Mouse (Mus musculus) limb, embryonic 14.5 days (tissue): ENCODE data around the gene Atad2b. TPM values are rescaled to one million over a fixed set of nuclear protein-coding genes. Genes with fewer than 3 reads are reported as not detected.

ENCODE experiments used
- ATAC-seq: fragments of 200-750 bp; cut with Nextera tagmentation; 2 replicates; pipeline ENCODE4 v1.8.0; 2017; ENCODE audit warnings: low read depth, moderate number of reproducible peaks, moderate TSS enrichment; ENCODE audit not compliant: low FRiP score
- DNase-seq: peaks from one replicate; pipeline ENCODE4 v3.0.0-alpha.2; 2015; ENCODE audit warnings: low spot score
- H3K27ac ChIP-seq: fragments of 300-500 bp; sonication (generic); replicated peaks from 2 replicates; pipeline ENCODE4 v1.5.1; 2014; ENCODE audit warnings: low read depth, mild to moderate bottlenecking, low read length, moderate library complexity, mixed read lengths
- H3K27me3 ChIP-seq: fragments of 300-500 bp; sonication (generic); 2 replicates; pipeline ENCODE4 v1.6.1; 2014; ENCODE audit warnings: low read length, mixed read lengths; ENCODE audit not compliant: control insufficient read depth, insufficient read depth
- H3K36me3 ChIP-seq: fragments of 300-500 bp; sonication (generic); 2 replicates; pipeline ENCODE4 v1.6.1; 2014; ENCODE audit warnings: mild to moderate bottlenecking, low read length, moderate library complexity, mixed read lengths; ENCODE audit not compliant: control insufficient read depth, insufficient read depth
- H3K4me1 ChIP-seq: fragments of 300-500 bp; sonication (generic); 2 replicates; pipeline ENCODE4 v1.6.1; 2014; ENCODE audit warnings: antibody characterized with exemption, low read length, mixed read lengths; ENCODE audit not compliant: control insufficient read depth, insufficient read depth
- H3K4me2 ChIP-seq: fragments of 300-500 bp; sonication (generic); replicated peaks from 2 replicates; pipeline ENCODE4 v1.6.1; 2014; ENCODE audit warnings: low read depth, mild to moderate bottlenecking, low read length, moderate library complexity; ENCODE audit not compliant: severe bottlenecking
- H3K4me3 ChIP-seq: fragments of 300-500 bp; sonication (generic); replicated peaks from 2 replicates; pipeline ENCODE4 v1.5.1; 2014; ENCODE audit warnings: low read length
- H3K9ac ChIP-seq: fragments of 300-500 bp; sonication (generic); 2 replicates; pipeline ENCODE4 v1.6.1; 2014; ENCODE audit warnings: mild to moderate bottlenecking, low read depth, low read length, moderate library complexity; ENCODE audit not compliant: severe bottlenecking
- H3K9me3 ChIP-seq: fragments of 300-500 bp; sonication (generic); 2 replicates; pipeline ENCODE4 v1.6.1; 2016; ENCODE audit warnings: low read length; ENCODE audit not compliant: control insufficient read depth
- POLR2A ChIP-seq: fragments of 200-500 bp; IDR thresholded peaks from 2 replicates; pipeline ENCODE4 v1.8.0; 2012; ENCODE audit warnings: inconsistent platforms, mild to moderate bottlenecking, moderate library complexity, borderline replicate concordance; ENCODE audit not compliant: insufficient read depth, insufficient read length; ENCODE audit errors: extremely low read depth
- WGBS: fragments of 180-500 bp; shearing (Covaris S2); extraction: QIAGEN DNeasy Blood & Tissue Kit; methylation state at CpG from one replicate; pipeline ENCODE4 v1.1.7; 2014; 5-methylcytosine and 5-hydroxymethylcytosine counted together
- polyA plus RNA-seq, 2 experiments: library from polyadenylated mRNA; depleted of rRNA in 1 of 2; stranded (reverse) in 1 of 2; unstranded in 1 of 2; fragments of >200 nt; fragmentation: Nextera tagmentation in 1 of 2; extraction: Ambion mirVana in 1 of 2; gene quantifications; 2 replicates each; pipeline versions ENCODE4 v1.2.1 to v1.2.3; 2012 to 2014

Gene Atad2b
- polyA plus RNA-seq, 2 experiments = 16.2 to 23.1 TPM

- no peak overlapping the region for H3K4me3 ChIP-seq
- DNase-seq (no peak), ATAC-seq (no peak)
- 89% methylated on average over 15 of the region's 15 CpGs for WGBS
- H3K4me1 ChIP-seq = no peaks in the 10 kb centered on the region
- TF ChIP-seq POLR2A = no peak
- H3K4me2 ChIP-seq = no peak overlapping the region
- H3K27me3 ChIP-seq = no peaks in the 10 kb centered on the region
- no peaks in the 10 kb centered on the region for H3K9me3 ChIP-seq
- H3K36me3 ChIP-seq = peaks cover 28% of the 10 kb centered on the region
- no peak overlapping the region for H3K27ac ChIP-seq
- H3K9ac ChIP-seq = no peak overlapping the region
Measured at GRCm38 (mm10) chr12:5044141-5044540, 127.0 kb downstream of the Atad2b start.

GRCm38 (mm10) chr12:5048104-5048503 is 131.0 kb downstream of the Atad2b start:
- Histone ChIP-seq H3K4me2 (no peak overlapping the region), H3K36me3 (peaks cover 14% of the 10 kb centered on the region), H3K9me3 (peaks cover 22% of the 10 kb centered on the region), H3K4me1 (no peaks in the 10 kb centered on the region), H3K4me3 (no peak overlapping the region), H3K27me3 (no peaks in the 10 kb centered on the region), H3K9ac (no peak overlapping the region), H3K27ac (no peak overlapping the region)
- WGBS = 91% methylated on average over 4 of the region's 4 CpGs
- no peak for ATAC-seq
- no peak for DNase-seq
- no peak for TF ChIP-seq POLR2A

GRCm38 (mm10) chr12:5067590-5067989 is 150.4 kb downstream of the Atad2b start:
- no peak for ATAC-seq
- no peak overlapping the region for H3K4me2 ChIP-seq
- no peak for DNase-seq
- no peaks in the 10 kb centered on the region for H3K4me1 ChIP-seq
- no peaks in the 10 kb centered on the region for H3K36me3 ChIP-seq
- WGBS = 51% methylated on average over 3 of the region's 3 CpGs
- H3K27me3 ChIP-seq = no peaks in the 10 kb centered on the region
- no peak overlapping the region for H3K4me3 ChIP-seq
- H3K9me3 ChIP-seq = no peaks in the 10 kb centered on the region
- H3K9ac ChIP-seq = no peak overlapping the region
- H3K27ac ChIP-seq = no peak overlapping the region
- no peak for TF ChIP-seq POLR2A

GRCm38 (mm10) chr12:5070131-5070530 is 153.0 kb downstream of the Atad2b start:
- ATAC-seq (no peak), DNase-seq (no peak)
- H3K27me3 ChIP-seq = no peaks in the 10 kb centered on the region
- H3K4me3 ChIP-seq = no peak overlapping the region
- H3K4me2 ChIP-seq = no peak overlapping the region
- no peaks in the 10 kb centered on the region for H3K4me1 ChIP-seq
- no peak overlapping the region for H3K9ac ChIP-seq
- WGBS = 73% methylated on average over 3 of the region's 3 CpGs
- H3K27ac ChIP-seq = no peak overlapping the region
- no peaks in the 10 kb centered on the region for H3K9me3 ChIP-seq
- TF ChIP-seq POLR2A = no peak
- no peaks in the 10 kb centered on the region for H3K36me3 ChIP-seq

GRCm38 (mm10) chr12:5073191-5073590 is 156.0 kb downstream of the Atad2b start:
- H3K9ac ChIP-seq = no peak overlapping the region
- no peak overlapping the region for H3K27ac ChIP-seq
- H3K4me3 ChIP-seq = no peak overlapping the region
- no peaks in the 10 kb centered on the region for H3K9me3 ChIP-seq
- no peak for ATAC-seq
- no peaks in the 10 kb centered on the region for H3K27me3 ChIP-seq
- no peak for DNase-seq
- TF ChIP-seq POLR2A = no peak
- no peak overlapping the region for H3K4me2 ChIP-seq
- no peaks in the 10 kb centered on the region for H3K36me3 ChIP-seq
- H3K4me1 ChIP-seq = no peaks in the 10 kb centered on the region
- 81% methylated on average over 12 of the region's 12 CpGs for WGBS

GRCm38 (mm10) chr12:5081480-5081879 is 164.3 kb downstream of the Atad2b start:
- H3K9me3 ChIP-seq = no peaks in the 10 kb centered on the region
- DNase-seq = no peak
- H3K4me2 ChIP-seq = no peak overlapping the region
- no peak for TF ChIP-seq POLR2A
- H3K4me1 ChIP-seq = no peaks in the 10 kb centered on the region
- H3K4me3 ChIP-seq = no peak overlapping the region
- no peak for ATAC-seq
- peaks cover 35% of the 10 kb centered on the region for H3K36me3 ChIP-seq
- 94% methylated on average over 4 of the region's 4 CpGs for WGBS
- no peaks in the 10 kb centered on the region for H3K27me3 ChIP-seq
- no peak overlapping the region for H3K9ac ChIP-seq
- no peak overlapping the region for H3K27ac ChIP-seq
